Mouse (Mus musculus) fibroblast of lung, adult 2 months (primary cell): ENCODE data around the gene Gnpat.

Experiments
- DNase-seq: peaks from one replicate; pipeline ENCODE4 v3.0.0-alpha.2; 2011; ENCODE audit warnings: low read depth

Gnpat gene

DNA sequence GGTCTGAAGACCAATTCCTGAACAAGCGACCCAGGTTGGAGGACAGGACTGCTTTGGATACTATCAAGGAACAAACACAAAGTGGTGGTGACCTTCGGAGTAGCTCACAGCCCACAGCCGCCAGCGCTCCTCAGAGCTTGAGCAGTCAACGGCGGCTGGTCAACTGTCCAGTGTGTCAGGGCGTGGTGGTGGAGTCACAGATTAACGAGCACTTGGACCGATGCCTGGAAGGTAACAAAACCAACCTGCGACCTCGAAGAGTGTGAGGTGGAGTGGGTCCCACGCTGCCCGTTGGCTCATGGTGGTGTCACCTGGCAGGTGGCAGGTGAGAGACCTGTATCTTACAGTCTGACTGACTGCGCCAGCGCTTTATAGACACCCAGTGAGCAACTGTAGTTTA lies 40.4 kb downstream of the Gnpat start:
- DNase-seq = no peak

- no peak for DNase-seq
Measured at GRCm38 (mm10) chr8:124905482-124905881, 42.6 kb downstream of the Gnpat start.

GRCm38 (mm10) chr8:124909936-124910335 lies 47.1 kb downstream of the Gnpat start:
- no peak for DNase-seq

GRCm38 (mm10) chr8:124910349-124910748 lies 47.5 kb downstream of the Gnpat start:
- DNase-seq = no peak

GRCm38 (mm10) chr8:124911938-124912872 lies 49.4 kb downstream of the Gnpat start:
- DNase-seq = no peak

DNA sequence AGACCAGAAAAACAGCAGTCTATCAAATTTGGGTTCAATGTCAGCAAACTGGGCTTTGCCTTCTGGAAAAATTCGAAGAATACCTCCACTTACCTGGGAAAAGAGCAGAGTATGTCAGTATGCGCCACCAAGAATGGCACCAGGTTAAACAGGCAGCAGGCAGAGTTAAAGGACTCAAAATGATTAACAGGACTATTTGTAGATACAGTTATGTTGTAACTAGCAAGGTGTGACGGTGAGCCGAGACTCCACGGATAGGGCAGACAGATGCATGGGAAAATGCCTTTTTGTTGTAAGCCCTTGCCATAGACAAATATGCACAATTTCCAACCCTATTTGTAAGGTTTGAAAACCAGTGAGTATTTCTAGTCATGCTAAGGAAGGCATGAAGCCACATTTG lies 51.2 kb downstream of the Gnpat start:
- no peak for DNase-seq

DNA sequence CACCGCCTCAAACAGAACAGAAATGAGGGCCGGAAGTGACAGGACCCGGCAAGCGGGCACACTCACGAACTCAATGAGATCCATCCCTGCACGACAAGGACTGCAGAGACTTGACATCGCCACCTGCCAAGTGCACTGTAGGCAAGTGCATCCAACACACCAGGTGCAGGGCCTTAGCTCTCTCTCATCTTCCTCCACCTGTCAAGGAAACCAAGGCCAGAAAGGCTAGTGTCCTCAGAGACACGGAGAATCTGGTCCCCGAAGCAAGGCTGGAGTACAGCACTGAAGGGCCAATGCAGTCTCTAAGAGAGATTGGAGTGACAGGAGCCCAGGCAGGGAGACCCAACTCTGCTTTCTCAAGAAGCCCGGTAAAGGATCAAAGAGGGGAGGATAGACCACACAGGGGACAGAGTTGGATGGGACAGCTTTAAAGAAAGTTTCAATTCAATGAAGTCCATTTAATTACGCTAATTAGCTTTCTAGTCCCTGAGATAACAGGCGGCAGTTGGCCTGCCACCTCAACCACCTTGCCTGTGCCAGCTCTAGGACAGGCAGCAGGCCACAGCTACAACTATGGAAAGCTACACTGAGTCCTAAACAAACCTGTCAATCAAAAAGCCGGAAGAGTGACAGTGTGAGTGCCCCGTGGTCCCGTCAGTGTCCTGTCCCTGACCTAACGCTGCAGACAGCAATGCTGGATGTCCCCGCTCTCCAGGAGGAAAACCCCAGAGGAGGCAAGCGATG lies 55.1 kb downstream of the Gnpat start:
- no peak for DNase-seq

DNA sequence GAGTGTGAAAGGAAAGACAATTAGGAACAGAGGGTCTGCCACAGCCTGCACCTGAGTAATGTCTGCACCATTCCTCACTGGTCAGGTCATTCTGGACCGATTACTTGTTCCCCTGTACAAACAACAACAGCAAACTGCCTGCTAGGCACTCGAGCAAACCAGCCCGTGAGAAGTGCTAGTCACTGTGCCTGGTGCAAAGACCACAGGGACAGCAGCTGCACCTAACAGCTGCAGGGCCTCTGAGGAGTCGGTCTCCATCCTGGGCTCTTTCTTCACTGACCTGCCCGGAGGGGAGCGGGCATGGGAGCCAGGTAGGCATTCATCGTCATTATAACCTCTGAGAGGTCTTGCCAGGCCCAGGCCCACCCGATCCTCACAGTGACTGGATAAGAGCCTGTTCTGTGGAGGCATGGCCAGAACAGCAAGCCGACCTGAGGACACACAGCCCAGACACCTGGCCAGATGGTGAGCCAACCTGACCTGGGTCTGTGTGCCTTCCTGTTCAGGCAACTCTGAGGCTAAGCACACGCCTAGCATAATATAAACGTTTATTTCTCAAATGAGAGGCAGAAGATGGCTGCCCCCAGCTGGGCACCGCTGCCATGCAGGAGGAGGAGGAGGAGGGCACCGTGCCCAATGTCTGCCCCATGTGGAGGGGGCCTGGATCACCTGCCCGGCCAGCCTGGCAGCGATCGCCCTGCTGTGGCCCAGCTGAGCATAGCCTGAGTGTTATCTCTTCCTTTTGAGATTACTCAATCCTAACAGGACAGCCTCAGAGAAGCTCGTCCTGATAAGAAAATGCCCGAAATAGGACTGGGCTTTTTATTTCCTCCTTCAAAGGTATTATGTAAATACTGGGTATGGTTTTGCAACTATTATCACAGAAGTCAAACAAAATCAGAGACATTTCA lies 58.8 kb downstream of the Gnpat start:
- no peak for DNase-seq

DNA sequence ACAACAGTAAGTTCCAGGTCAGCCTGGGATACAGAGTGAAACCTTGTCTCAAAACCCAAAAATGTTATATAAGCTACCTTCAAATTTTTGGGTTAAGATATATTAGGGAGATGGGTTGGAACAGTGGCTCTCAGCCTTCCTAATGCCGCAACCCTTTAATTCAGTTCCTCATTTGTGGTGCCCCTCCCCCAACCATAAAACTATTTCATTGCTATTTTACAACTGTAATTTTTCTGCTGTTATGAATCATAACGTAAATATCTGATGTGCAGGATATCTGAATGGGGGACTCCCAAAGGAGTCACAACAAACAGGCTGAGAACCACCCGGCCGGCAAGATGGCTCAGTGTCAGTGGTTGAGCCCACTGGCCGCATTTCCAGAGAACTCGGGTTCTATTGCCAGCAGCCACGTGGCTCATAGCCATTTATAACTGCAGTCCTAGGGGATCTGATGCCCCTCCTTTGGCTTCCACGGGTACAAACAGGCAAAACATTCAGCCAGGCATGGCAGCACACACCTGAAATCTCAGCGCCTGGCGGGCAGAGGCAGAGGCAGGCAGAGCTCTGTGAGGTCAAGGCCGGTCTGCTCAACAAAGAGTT lies 59.8 kb downstream of the Gnpat start:
- DNase-seq = no peak

- no peak for DNase-seq
Measured at GRCm38 (mm10) chr8:124923971-124924652, 61.3 kb downstream of the Gnpat start.

DNA sequence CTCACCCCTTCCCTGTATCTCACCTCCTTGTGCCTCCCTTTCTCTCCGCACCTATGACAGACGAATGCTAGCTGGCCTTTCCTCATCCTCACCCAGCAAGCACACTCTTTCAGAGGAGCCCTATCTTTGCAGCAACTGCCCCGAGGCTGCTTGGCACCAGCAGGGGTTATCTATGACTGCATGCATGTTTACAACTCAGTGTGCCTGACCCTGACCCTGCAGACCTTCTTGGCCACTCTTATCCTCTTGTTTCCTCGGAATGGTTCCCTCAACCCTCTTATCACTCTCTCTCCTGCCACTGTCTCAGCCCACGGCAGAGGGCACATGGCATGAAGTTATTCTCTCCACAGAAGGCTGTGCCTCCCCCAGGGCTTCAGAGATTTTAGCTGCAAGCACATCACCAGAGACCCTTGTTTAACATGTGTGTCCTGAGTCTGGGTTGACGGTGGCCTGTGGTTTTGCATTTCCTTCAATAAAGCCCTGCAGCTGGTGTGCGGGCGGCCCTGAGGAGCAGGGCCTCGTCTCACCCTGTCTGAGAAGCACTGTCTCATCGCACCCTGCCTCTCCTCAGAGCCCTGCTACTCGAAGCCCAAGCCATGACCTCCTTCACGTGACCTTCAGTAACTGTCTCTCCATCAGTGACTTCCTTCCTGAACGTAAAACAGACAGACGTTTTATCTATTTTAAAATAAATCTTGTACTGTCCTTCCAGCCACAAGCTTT lies 62.9 kb downstream of the Gnpat start:
- DNase-seq = no peak

DNA sequence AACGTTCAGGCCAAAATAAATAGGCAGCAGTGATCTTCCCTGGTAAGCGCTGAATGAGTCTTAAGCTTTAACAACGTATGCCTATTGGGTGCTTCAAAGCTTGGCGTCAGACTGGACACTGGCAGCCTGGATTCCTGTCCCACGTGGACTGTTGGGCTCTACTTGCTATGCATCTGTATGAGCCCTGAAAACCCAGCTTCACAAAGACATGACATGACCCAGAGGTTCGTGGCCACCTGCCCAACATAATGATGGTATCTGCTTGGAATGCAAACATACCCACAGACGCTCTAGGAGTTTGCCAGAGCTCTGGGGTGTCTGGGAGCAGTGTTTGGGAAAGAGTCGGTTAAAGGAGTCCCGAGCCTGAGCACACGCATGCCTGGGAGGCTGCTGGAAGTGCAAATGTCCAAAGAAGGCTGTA lies 63.5 kb downstream of the Gnpat start:
- peak; percentile 100 for DNase-seq

DNA sequence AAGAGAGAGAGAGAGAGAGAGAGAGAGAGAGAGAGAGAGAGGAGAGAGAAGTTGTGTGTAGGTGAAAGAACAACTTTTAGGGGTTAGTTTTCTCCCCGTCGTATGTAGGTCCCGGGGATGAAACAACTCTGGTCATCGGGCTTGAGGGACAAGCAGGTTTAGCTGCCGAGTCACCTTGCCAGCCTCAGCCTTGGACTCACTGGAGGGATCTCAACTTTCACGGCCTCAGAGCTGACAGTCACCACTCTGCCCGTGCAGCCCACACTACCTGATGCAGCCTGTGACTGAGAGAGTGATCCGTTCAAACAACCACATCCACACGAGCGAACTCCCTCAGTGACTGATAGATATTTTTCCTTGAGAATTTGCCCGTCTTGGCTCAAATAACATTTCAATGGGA lies 66.2 kb downstream of the Gnpat start:
- no peak for DNase-seq

DNA sequence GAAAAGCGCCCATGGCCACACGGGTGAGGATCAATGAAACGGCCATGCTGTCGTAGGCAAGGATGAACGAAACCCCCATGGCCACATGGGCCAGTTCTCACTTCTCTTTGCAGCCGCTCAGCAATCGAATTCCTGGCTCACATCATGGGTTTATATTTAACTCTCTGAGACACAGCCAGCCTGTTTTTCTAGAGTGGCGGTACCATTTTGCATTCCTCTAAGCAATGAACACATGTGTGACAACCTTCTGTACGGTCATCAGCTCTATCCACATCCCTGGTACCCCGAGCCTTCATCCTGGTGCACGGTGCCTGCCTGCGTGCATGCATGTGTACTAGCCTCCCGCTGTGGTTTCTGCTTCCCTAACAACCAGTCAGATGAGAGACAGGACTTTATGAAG lies 67.3 kb downstream of the Gnpat start:
- DNase-seq = no peak

DNA sequence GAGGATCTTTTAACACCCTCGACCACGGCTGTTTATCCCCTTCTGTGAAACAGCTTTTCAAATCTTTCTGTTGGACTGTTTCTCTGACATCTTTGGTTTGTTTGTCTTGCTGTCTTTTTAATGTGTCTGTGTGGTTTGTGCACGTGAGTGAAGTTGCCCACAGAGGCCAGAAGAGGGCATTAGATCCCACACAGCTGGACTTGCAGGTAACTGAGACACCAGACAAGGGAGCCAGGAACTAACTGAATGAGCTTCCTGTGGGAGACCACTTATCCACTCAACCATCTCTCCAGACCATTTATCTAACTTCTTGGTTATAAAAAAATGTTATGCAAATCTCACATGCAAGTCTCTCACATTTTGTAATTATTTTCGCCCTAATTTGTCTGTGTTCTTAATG lies 67.8 kb downstream of the Gnpat start:
- DNase-seq = no peak

GRCm38 (mm10) chr8:124932435-124932834 lies 69.6 kb downstream of the Gnpat start:
- no peak for DNase-seq

DNA sequence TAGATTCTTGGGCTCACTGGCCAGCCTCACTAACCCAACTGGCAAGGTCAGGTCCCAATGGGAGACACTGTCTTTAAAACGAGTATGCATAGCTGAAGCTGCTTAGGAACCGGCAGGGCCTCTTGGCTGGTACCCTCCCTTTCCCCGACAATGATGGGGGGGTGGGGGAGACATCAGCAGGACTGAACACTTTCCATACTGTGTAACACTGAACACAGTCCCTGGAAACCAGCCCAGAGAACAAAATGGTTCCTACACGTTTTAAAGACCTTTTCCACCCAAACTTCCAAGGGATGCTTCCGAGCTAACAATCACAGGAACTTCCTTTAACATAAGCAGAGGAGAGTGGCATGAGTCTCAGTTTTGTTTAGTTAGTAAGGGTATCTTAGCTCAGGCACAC lies 72.3 kb downstream of the Gnpat start:
- no peak for DNase-seq

- DNase-seq = no peak
Measured at GRCm38 (mm10) chr8:124936699-124937098, 73.9 kb downstream of the Gnpat start.

GRCm38 (mm10) chr8:124937293-124937692 lies 74.5 kb downstream of the Gnpat start:
- no peak for DNase-seq
